Mouse (Mus musculus): ENCODE measurements around the gene Arl15. TPM values are rescaled to one million over a fixed set of nuclear protein-coding genes. Genes with fewer than 3 reads are reported as not detected.

Gene Arl15
- polyA plus RNA-seq, 1 experiment = 0.19 TPM

DNA sequence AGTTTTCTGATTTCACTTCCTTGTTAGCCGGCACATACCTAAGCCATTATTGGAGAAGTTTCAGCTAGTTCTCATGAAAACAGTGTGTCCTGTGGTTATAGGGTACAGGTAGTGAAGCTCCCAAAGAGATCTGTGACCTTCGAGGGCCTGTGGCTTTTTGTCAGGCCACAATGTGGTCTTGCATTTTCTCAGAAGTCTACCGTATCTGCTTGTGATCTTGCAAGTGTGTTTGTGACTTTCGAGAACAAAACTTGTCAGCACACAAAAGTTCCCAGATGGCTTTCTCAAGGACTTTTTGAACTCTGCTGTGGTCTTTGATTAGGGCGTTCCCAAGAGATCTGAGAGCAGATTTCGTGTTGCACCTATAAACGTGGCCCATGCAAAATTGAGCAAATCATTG is 394.5 kb downstream of the Arl15 start:
- no peak for TF ChIP-seq FLI1 (IDR thresholded peaks at IDR 0.05; ENCODE audit: low read length)
- TF ChIP-seq GATA1 (IDR thresholded peaks at IDR 0.05; ENCODE audit: borderline replicate concordance, low read length) = no peak
- no peaks in the 10 kb centered on the region for H3K27me3 ChIP-seq (replicated peaks)
- H3K9me3 ChIP-seq = peaks cover 23% of the 10 kb centered on the region; the same call in 1 of the 2 replicates
- no peak overlapping the region for H3K4me3 ChIP-seq (replicated peaks)
- H3K4me1 ChIP-seq = no peaks in the 10 kb centered on the region
- no peaks in the 10 kb centered on the region for H3K36me3 ChIP-seq (replicated peaks; ENCODE audit: low read length)

DNA sequence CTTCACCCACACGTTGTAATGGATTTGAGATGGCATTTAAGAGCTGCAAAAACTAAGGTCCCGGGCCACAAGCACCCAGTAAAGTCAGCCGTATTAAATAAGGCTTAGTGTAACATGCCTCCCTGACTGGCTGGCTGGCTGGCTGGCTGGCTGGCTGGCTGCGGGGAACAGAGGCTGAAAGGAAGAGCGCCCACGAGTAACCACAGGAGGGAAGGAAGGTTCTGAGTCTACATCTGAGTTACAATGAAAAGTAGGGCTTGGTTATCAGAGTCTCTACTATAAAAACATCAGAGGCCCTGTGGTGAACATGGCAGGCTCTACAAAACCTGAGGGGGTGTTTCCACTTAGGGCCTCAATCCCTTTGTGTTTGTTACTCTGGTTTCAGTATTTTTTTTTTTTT is 395.1 kb downstream of the Arl15 start:
- H3K36me3 ChIP-seq (replicated peaks; ENCODE audit: low read length) = no peaks in the 10 kb centered on the region
- no peaks in the 10 kb centered on the region for H3K27me3 ChIP-seq (replicated peaks)
- TF ChIP-seq GATA1 (IDR thresholded peaks at IDR 0.05; ENCODE audit: borderline replicate concordance, low read length) (no peak), FLI1 (IDR thresholded peaks at IDR 0.05; ENCODE audit: low read length) (no peak)
- peaks cover 28% of the 10 kb centered on the region; the same call in 1 of the 2 replicates for H3K9me3 ChIP-seq
- H3K4me1 ChIP-seq = no peaks in the 10 kb centered on the region
- H3K4me3 ChIP-seq (replicated peaks) = no peak overlapping the region

DNA sequence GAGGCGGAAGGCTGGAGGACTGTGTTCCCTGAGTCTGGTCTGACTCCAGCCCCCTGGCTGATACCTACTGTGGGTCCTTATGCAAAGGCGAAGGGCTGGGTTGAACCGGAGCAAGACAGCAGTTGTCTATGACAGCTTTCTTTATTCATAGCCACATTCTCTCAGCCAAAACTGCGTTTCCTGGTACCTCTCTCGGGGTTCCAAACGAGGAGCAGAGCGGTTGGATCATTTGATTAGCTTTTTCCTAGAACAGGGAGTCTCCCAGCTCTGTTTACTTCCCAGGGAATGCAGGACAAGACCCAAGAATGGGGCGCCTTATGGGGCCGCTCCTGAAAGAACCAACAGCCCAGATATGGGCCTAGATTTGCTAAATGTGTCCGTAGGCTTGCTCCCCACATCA is 396.6 kb downstream of the Arl15 start:
- H3K4me1 ChIP-seq = no peaks in the 10 kb centered on the region
- TF ChIP-seq FLI1 (IDR thresholded peaks at IDR 0.05; ENCODE audit: low read length) (no peak), GATA1 (IDR thresholded peaks at IDR 0.05; ENCODE audit: borderline replicate concordance, low read length) (no peak)
- H3K4me3 ChIP-seq (replicated peaks) = no peak overlapping the region
- H3K27me3 ChIP-seq (replicated peaks) = no peaks in the 10 kb centered on the region
- peaks cover 29% of the 10 kb centered on the region for H3K9me3 ChIP-seq
- H3K36me3 ChIP-seq (replicated peaks; ENCODE audit: low read length) = no peaks in the 10 kb centered on the region

DNA sequence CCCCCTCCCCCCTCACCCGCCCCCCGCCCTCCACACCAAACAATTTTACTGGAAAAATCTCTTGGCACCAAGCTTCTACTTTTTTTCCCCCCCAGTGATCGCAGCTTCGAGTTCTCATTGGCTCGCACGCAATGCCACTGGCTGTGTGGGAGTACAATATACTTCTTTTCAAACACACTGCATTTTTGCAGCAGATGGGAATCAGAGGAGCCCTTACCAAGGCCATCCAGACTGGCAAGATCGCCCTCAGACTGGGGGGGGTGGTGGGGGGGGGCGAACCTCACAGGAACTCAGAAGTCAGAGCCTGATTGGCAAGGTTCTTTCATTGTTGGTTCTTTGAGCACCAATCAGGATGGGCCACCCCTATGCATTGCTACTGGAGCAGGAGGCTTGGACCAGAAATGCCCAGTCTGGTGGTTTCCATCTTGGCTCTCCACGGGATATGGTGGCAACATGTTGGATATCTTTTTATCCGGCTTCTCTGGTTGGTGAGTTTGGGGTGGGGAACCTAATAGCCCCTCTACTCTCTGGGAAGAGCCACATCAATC is 404.0 kb downstream of the Arl15 start:
- H3K27me3 ChIP-seq (replicated peaks) = no peaks in the 10 kb centered on the region
- no peak overlapping the region for H3K4me3 ChIP-seq (replicated peaks)
- TF ChIP-seq GATA1 (IDR thresholded peaks at IDR 0.05; ENCODE audit: borderline replicate concordance, low read length) (no peak), FLI1 (IDR thresholded peaks at IDR 0.05; ENCODE audit: low read length) (no peak)
- no peaks in the 10 kb centered on the region for H3K4me1 ChIP-seq
- H3K9me3 ChIP-seq = peaks cover 49% of the 10 kb centered on the region
- H3K36me3 ChIP-seq (replicated peaks; ENCODE audit: low read length) = no peaks in the 10 kb centered on the region

DNA sequence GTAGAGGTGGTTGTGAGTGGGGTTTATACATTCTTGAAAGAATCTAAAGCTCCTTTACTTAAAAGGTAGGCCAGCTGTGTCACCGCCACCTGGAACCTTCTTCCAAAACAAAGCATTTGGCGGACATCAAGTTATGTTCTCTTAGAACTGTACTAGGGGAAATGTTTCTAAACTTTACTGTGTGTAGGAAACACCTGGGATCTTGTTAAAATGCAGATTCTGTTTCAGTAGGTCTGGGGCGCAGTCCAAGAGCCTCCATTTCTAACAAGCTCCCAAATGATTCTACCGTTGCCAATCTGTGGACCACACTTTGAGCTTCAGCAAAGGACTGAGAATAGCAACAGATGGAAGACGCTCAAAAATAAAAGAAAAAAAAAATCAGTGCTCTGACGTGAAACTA is 405.4 kb downstream of the Arl15 start:
- TF ChIP-seq GATA1 (IDR thresholded peaks at IDR 0.05; ENCODE audit: borderline replicate concordance, low read length) (no peak), FLI1 (IDR thresholded peaks at IDR 0.05; ENCODE audit: low read length) (no peak)
- no peak overlapping the region for H3K4me3 ChIP-seq (replicated peaks)
- peaks cover 45% of the 10 kb centered on the region for H3K9me3 ChIP-seq
- H3K4me1 ChIP-seq = no peaks in the 10 kb centered on the region
- H3K27me3 ChIP-seq (replicated peaks) = no peaks in the 10 kb centered on the region
- H3K36me3 ChIP-seq (replicated peaks; ENCODE audit: low read length) = no peaks in the 10 kb centered on the region

DNA sequence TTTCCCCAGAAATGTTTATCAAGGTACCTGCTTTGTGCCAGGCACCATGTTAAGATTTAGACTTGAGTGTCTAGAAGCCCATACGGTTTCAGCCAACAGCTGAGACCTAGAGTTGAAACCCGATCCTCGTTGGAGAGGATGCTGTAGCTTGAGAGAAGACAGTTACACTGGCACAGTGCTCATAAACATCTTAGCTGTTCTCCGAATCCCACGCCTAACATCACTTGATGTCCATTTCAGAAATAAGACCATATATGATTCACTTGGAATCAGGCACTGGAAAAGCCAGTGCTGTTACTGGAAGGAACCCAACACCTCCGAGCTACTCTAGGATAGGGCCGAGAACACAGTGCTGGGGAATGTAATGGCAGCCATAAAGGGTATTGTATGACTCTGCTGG is 406.2 kb downstream of the Arl15 start:
- TF ChIP-seq FLI1 (IDR thresholded peaks at IDR 0.05; ENCODE audit: low read length) (no peak), GATA1 (IDR thresholded peaks at IDR 0.05; ENCODE audit: borderline replicate concordance, low read length) (no peak)
- Histone ChIP-seq H3K4me1 (no peaks in the 10 kb centered on the region), H3K9me3 (peaks cover 45% of the 10 kb centered on the region)

DNA sequence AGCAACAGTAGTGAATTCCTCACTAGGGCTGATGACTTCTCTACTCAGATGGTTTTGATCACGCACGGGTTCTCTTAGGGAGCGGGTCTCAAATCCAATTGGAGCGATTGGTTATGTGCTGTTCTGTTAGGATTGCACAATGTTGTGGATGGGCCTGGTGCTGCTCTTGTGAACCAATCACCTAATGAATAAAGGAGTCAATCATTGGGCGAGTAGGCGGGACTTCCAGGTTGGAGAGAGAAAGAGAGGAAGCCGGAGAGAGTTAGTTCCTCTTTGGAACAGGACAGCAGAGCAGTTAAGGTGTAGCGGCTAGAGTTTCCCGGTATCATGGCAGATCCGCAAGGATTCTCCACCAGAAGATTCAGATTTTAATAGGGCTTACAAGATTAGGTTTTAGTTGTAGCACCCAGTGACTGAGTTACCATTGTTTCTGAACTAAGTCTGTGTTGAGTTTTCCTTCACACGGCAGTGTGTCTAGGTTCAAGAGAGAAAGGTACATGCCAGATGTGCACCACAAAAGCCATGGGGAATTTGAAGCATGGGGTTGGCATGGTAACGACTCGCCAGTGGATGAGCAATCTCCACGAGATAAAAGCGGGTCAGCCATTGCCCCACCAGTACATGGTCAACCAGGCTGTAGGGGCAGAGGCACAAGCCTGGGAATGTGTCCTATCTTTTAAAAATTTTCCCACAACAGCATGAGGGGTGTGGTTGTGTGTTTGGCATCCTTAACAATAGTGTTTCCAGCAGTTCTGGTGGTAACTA is 408.7 kb downstream of the Arl15 start:
- TF ChIP-seq GATA1 (IDR thresholded peaks at IDR 0.05; ENCODE audit: borderline replicate concordance, low read length) (no peak), FLI1 (IDR thresholded peaks at IDR 0.05; ENCODE audit: low read length) (no peak)
- H3K9me3 ChIP-seq = peaks cover 37% of the 10 kb centered on the region

More for the DNA sequence above, 406.2 kb downstream of the Arl15 start:
- H3K4me3 ChIP-seq (replicated peaks) = no peak overlapping the region
- no peaks in the 10 kb centered on the region for H3K27me3 ChIP-seq (replicated peaks)
- no peaks in the 10 kb centered on the region for H3K36me3 ChIP-seq (replicated peaks; ENCODE audit: low read length)

More for the DNA sequence above, 408.7 kb downstream of the Arl15 start:
- Histone ChIP-seq H3K36me3 (replicated peaks; ENCODE audit: low read length) (no peaks in the 10 kb centered on the region), H3K27me3 (replicated peaks) (no peaks in the 10 kb centered on the region), H3K4me3 (replicated peaks) (no peak overlapping the region), H3K4me1 (no peaks in the 10 kb centered on the region)

Other genes with a start within 250 kb of the Arl15 start
- 2.1 and 4.9 TPM in 2 replicates for gene Snx18, start 175.9 kb upstream of the Arl15 start, polyA plus RNA-seq (2012; ENCODE audit: insufficient read depth, low replicate concordance)
- gene Hspb3, start 130.8 kb upstream of the Arl15 start, polyA plus RNA-seq (2012; ENCODE audit: insufficient read depth, low replicate concordance) = not detected in 2 replicates